Mouse (Mus musculus): ENCODE data around the gene Syngr1. TPM values are rescaled to one million over a fixed set of nuclear protein-coding genes. Genes with fewer than 3 reads are reported as not detected.

The Syngr1 gene
- total and polyA plus RNA-seq, 3 experiments = 105 to 115 TPM; not detected in 1

DNA sequence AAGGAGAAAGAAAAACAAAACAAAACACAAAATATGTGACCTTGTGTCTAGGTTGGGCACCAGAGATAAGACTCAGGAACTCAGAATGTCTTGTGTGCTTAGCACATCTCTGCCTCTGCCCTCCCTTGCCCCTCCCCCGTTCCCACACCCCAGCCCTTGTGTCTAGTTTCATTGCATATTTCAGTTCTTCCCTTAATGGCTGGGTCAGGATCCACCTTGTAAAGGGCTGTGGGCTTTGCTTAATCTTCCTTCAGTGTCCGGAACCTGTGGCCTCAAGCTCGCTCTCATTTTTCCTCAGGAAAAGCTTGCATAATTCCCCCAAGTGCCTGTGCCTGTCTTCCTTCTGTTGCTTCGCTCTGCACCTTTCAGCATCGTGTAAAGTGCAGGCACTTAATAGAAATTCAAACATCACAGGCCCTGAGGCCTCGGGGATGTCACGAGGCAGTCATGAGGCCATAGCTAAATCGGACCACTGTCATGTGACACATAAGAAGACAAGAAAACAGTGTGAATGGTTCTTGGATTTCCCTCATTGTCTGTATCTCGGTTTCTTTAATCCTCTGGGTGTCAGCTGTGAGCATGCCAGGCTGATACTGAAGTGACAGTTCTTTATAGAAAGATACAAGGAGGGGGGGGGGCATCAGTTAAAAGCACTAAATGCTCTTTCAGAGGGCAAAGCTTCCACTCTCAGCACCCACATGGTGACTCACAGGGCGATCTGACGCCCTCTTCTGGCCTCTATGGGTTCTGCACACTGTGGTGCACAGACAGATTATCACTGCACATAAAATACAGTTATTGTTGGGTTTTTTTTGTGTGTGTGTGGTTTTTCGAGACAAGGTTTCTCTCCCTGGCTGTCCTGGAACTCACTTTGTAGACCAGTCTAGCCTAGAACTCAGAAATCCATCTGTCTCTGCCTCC is 14.6 kb downstream of the Syngr1 start:
- Histone ChIP-seq H3K27ac (ENCODE audit: control insufficient read depth, low read depth, low read length) (no peak overlapping the region), H3K9me3 (replicated peaks; ENCODE audit: insufficient read depth, low read length) (no peaks in the 10 kb centered on the region), H3K9ac (ENCODE audit: control insufficient read depth, low read depth, low read length, poor library complexity, severe bottlenecking) (no peak overlapping the region), H3K4me1 (ENCODE audit: control insufficient read depth in 1 of 2, insufficient read depth in 2 of 2, low read length in 2 of 2) (0 out of 4 replicates have a peak, but pooled peaks cover 0 to 2% of the 10 kb centered on the region in 2 experiments), H3K79me2 (ENCODE audit: control insufficient read depth, insufficient read depth, low read length, poor library complexity) (no peaks in the 10 kb centered on the region), H3K4me3 (ENCODE audit: control insufficient read depth in 1 of 2, insufficient read depth in 1 of 2, low read depth in 2 of 2, low read length in 2 of 2) (no peak overlapping the region), H3K36me3 (ENCODE audit: control insufficient read depth in 1 of 2, insufficient read depth in 2 of 2, low read length in 2 of 2) (peaks cover 0 to 2% of the 10 kb centered on the region in 2 experiments; a peak in 2 of 4 replicates), H3K27me3 (ENCODE audit: control insufficient read depth in 1 of 2, insufficient read depth in 2 of 2, low read length in 2 of 2) (no peaks in the 10 kb centered on the region)
- DNase-seq (ENCODE audit: low read depth, low spot score) = no peak
- no peak for TF ChIP-seq JUND (IDR thresholded peaks at IDR 0.05; ENCODE audit: low read depth, low read length)
- no peak for TF ChIP-seq NRF1 (IDR thresholded peaks at IDR 0.05; ENCODE audit: insufficient read depth, low read depth, low read length, poor library complexity, severe bottlenecking)
- peak in 2 of 3 experiments; percentile 27 to 30; a peak in 3 of 6 replicates for TF ChIP-seq CTCF (IDR thresholded peaks at IDR 0.05 in 2 of 3, conservative IDR thresholded peaks at IDR 0.05 in 1 of 3; ENCODE audit: control insufficient read depth in 1 of 3, insufficient read depth in 1 of 3, low read depth in 2 of 3, low read length in 3 of 3, poor library complexity in 1 of 3, severe bottlenecking in 1 of 3)
- no peak for TF ChIP-seq POLR2AphosphoS5 (IDR thresholded peaks at IDR 0.05; ENCODE audit: borderline replicate concordance, low read depth, low read length)
- TF ChIP-seq BHLHE40 (IDR thresholded peaks at IDR 0.05; ENCODE audit: borderline replicate concordance, low read depth, low read length) = no peak
- TF ChIP-seq GABPA (IDR thresholded peaks at IDR 0.05; ENCODE audit: low read depth, low read length) = no peak
- TF ChIP-seq SIN3A (IDR thresholded peaks at IDR 0.05; ENCODE audit: low read length) = no peak
- TF ChIP-seq MAZ (IDR thresholded peaks at IDR 0.05; ENCODE audit: low read depth, low read length) = no peak
- TF ChIP-seq USF1 (IDR thresholded peaks at IDR 0.05; ENCODE audit: low read depth, low read length) = no peak

DNA sequence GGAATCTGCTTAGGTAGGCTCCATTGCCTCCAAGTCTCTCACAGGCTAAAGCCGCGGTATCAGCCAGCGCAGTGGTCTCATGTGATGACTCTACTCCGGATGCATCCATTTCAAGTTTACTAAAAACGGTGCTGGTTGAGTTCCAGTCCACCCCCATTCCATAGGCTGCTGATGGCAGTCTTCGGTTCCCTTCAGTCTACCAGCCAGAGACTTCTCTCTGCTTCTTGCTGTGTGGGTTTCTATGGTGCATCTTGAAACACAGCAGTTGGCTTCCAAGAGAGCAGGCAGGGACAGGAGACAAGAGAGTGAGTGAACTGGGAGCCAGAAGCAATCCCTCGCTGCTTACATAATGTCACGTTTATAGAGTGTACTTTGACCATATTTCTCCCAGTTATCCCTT is 16.0 kb downstream of the Syngr1 start:
- peaks cover 2 to 5% of the 10 kb centered on the region in 2 experiments for H3K36me3 ChIP-seq (ENCODE audit: control insufficient read depth in 1 of 2, insufficient read depth in 2 of 2, low read length in 2 of 2)
- H3K4me1 ChIP-seq (ENCODE audit: control insufficient read depth in 1 of 2, insufficient read depth in 2 of 2, low read length in 2 of 2) = 0 out of 4 replicates have a peak, but pooled peaks cover 0 to 2% of the 10 kb centered on the region in 2 experiments
- H3K27me3 ChIP-seq (ENCODE audit: control insufficient read depth in 1 of 2, insufficient read depth in 2 of 2, low read length in 2 of 2) = no peaks in the 10 kb centered on the region
- no peak overlapping the region for H3K9ac ChIP-seq (ENCODE audit: control insufficient read depth, low read depth, low read length, poor library complexity, severe bottlenecking)
- no peak for TF ChIP-seq MEF2A (IDR thresholded peaks at IDR 0.05; ENCODE audit: extremely low read depth, insufficient replicate concordance, low read depth, low read length, poor library complexity, severe bottlenecking)
- TF ChIP-seq GABPA (IDR thresholded peaks at IDR 0.05; ENCODE audit: low read depth, low read length) = no peak
- no peak for TF ChIP-seq MAFK (IDR thresholded peaks at IDR 0.05; ENCODE audit: borderline replicate concordance, low read depth, low read length)
- no peak for TF ChIP-seq ELF1 (IDR thresholded peaks at IDR 0.05; ENCODE audit: low read depth, low read length)
- no peak for TF ChIP-seq MYC (IDR thresholded peaks at IDR 0.05; ENCODE audit: low read depth, low read length)
- no peak for TF ChIP-seq CTCF (IDR thresholded peaks at IDR 0.05 in 2 of 3, conservative IDR thresholded peaks at IDR 0.05 in 1 of 3; ENCODE audit: control insufficient read depth in 1 of 3, insufficient read depth in 1 of 3, low read depth in 2 of 3, low read length in 3 of 3, poor library complexity in 1 of 3, severe bottlenecking in 1 of 3)
- no peak for TF ChIP-seq NRF1 (IDR thresholded peaks at IDR 0.05; ENCODE audit: insufficient read depth, low read depth, low read length, poor library complexity, severe bottlenecking)
- no peak for TF ChIP-seq KAT2A (conservative IDR thresholded peaks at IDR 0.05; ENCODE audit: low read depth, low read length)
- TF ChIP-seq BHLHE40 (IDR thresholded peaks at IDR 0.05; ENCODE audit: borderline replicate concordance, low read depth, low read length) = no peak
- no peak for TF ChIP-seq EP300 (IDR thresholded peaks at IDR 0.05; ENCODE audit: low read depth in 1 of 2, low read length in 2 of 2)
- no peak for TF ChIP-seq UBTF (IDR thresholded peaks at IDR 0.05; ENCODE audit: borderline replicate concordance, insufficient read depth, low read depth, low read length)
- no peak for TF ChIP-seq CHD1 (IDR thresholded peaks at IDR 0.05; ENCODE audit: low read depth, low read length)
- no peak for TF ChIP-seq POLR2A (IDR thresholded peaks at IDR 0.05; ENCODE audit: control insufficient read depth in 1 of 2, insufficient read depth in 1 of 2, low read depth in 1 of 2, low read length in 2 of 2, poor library complexity in 1 of 2)
- no peak for TF ChIP-seq HCFC1 (IDR thresholded peaks at IDR 0.05; ENCODE audit: low read depth, low read length)
- TF ChIP-seq ZKSCAN1 (IDR thresholded peaks at IDR 0.05; ENCODE audit: low read depth, low read length) = no peak
- H3K4me3 ChIP-seq (ENCODE audit: control insufficient read depth in 1 of 2, insufficient read depth in 1 of 2, low read depth in 2 of 2, low read length in 2 of 2) = no peak overlapping the region
- DNase-seq (ENCODE audit: low read depth, low spot score) = no peak
- H3K9me3 ChIP-seq (replicated peaks; ENCODE audit: insufficient read depth, low read length) = no peaks in the 10 kb centered on the region
- H3K79me2 ChIP-seq (ENCODE audit: control insufficient read depth, insufficient read depth, low read length, poor library complexity) = no peaks in the 10 kb centered on the region
- H3K27ac ChIP-seq (ENCODE audit: control insufficient read depth, low read depth, low read length) = no peak overlapping the region

Measured in MEL (cell line).